Mouse (Mus musculus): ENCODE measurements around the gene Arf3. TPM values are rescaled to one million over a fixed set of nuclear protein-coding genes. Genes with fewer than 3 reads are reported as not detected.

The Arf3 gene
- 42.4 TPM for polyA plus RNA-seq (2014; fragmentation: Illumina TruSeq; extraction: RNeasy Lipid Tissue Mini Kit (QIAGEN cat#74804); ENCODE audit: low read depth, low replicate concordance)

DNA sequence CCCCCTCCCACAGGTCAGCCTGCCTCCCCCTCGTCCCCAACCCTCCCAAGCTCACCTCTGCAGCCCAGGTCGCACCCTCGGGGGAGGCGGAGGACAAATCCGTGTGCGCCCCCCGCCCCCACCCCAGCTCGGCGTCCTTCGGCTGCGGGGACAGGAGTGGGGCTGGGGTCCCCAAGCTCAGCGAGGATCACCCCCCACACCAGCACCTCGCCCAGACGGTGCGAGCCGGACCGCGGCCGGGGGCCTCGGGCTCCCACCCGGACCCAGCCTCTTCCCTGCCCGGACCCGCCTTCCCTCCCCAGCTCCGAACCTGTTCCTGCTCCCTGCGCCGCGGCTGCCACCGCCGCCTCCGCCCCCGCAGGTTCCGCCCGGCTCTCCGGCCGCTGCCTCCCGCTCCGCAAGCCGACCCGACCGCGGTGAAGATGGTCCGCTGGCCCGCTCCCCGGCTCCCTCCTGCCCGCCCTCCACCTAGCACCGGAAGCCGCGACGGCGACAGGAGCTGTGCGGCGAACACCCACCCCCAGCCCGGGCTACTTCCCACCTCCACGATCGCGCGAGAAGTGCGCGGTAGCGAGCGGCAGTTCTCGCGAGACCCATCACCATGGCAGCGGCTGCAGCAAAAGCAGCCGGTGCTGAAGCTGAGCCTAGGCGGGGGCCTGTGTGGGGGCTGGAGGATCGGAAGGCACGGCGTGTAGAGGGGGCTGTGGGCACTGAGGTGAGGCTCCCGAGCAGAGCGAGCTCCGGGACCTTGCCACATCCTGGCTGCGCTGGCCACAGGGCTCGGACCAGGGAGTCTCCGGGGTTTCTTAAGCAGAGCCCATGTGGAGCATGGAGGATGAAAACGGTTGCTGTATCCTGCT, at the start of gene Arf3:
TSS of gene Arf3 (minus strand) at position 545 of the 860 bp plus-strand sequence.

DNA sequence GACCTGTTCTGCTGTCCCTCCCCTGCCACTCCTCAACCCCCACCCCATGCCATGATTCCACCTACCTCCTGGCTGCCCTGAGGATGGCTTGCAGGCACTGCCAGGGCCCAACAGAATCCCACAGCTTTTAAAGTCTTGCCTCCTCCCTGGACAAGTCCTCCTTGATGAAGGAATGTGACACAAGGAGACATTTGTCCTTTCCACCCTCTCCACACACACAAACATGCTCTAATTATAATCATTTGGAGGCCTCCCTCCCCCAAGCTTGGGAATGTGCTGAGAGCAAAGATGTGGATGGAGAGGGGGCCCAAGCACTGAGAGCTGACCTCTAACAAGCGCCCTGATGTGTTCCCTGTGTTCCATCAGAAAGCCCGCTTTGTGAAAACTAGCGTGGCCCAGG, 46.4 kb upstream of the Arf3 start, which contains the start of gene Ddn:
TSS of gene Ddn (minus strand) at position 101 of the 400 bp plus-strand sequence.

DNA sequence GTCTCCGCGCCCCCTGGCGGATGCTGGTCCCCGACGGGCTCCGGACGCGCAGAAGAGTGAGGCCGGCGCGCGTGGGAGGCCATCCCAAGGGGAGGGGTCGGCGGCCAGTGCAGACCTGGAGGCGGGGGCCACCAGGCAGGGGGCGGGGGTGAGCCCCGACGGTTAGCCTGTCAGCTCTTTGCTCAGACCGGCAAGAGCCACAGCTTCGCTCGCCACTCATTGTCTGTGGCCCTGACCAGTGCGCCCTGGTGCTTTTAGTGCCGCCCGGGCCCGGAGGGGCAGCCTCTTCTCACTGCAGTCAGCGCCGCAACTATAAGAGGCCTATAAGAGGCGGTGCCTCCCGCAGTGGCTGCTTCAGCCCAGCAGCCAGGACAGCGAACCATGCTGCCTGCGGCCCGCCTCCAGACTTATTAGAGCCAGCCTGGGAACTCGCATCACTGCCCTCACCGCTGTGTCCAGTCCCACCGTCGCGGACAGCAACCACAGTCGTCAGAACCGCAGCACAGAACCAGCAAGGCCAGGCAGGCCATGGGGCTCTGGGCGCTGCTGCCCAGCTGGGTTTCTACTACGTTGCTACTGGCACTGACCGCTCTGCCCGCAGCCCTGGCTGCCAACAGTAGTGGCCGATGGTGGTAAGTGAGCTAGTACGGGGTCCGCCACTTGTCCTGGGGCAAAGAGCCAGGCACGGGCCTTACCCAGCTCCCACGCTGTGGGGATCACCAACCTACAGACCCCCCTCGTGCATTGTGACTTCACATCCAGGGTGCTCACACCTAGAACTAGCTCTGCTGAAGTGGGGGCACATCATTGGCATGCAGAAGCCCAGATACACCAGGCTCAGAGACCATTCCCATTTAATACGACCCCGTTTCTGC, 26.9 kb upstream of the Arf3 start, which contains the start of gene Wnt1:
TSS of gene Wnt1 (plus strand) at position 197 of the 875 bp plus-strand sequence.

DNA sequence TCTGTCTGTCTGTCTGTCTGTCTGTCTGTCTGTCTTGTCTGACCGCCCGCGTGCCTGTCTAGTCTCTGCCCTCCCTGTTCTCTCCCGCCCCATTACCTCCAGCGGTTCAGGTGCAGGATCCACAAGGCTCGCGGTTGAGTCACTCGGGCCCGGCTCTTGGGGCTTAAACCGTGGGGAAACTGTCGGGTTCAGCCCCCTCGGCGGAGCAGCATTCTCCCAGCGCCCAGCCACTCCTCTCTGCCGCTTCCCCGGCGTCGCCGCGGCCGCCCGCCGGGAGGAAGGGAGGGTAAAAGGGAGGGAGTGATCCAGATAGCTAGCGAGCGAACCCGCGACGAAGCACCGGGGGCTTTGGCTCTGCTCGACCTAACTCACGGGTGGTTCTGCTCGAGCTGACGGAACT, 14.7 kb upstream of the Arf3 start, which contains the start of gene Wnt10b:
TSS of gene Wnt10b (minus strand) at position 389 of the 400 bp plus-strand sequence.

DNA sequence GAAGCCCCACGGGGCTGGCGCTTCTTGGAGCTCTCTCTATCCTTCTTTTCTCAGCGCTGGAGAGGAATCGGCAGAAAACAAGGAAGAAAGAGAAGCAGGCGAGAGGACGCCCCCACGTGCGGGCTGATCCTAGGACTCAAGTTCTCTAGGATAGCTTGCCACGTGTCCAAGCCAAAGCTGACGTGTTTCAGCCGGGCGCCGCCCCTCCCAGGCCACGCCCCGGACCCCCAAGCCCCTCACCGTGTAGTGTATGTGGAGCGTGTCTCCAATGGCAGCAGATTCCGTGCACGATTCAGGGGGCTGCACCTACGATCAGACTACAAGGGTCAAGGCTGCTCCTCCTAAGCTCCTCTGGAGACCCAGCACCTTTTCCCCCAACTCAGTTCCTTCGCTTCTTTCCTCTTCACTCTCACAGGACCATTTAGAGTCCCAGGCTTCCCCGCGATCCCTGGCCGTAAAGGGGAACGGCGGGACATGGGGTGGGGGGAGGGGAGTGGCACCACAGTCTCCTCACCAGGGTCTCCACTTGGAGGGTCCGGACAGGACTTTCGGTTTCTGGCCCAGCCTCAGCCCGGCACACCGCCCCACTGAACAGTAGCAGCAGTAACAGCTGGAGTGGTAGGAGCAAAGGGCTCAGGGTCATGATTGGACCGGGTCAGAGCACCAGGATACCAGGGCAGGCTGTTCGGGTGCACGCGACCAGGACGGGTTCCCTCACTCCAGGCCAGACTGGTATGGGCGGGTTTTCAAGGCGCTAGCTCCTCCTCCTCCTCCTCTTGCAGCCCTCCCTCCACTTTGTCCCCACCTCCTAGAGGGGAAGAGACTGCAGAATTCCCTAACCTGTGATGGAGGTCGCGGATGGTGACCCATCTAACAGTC, 35.3 kb downstream of the Arf3 start, which contains the start of gene Fkbp11:
TSS of gene Fkbp11 (minus strand) at position 756 of the 879 bp plus-strand sequence.

DNA sequence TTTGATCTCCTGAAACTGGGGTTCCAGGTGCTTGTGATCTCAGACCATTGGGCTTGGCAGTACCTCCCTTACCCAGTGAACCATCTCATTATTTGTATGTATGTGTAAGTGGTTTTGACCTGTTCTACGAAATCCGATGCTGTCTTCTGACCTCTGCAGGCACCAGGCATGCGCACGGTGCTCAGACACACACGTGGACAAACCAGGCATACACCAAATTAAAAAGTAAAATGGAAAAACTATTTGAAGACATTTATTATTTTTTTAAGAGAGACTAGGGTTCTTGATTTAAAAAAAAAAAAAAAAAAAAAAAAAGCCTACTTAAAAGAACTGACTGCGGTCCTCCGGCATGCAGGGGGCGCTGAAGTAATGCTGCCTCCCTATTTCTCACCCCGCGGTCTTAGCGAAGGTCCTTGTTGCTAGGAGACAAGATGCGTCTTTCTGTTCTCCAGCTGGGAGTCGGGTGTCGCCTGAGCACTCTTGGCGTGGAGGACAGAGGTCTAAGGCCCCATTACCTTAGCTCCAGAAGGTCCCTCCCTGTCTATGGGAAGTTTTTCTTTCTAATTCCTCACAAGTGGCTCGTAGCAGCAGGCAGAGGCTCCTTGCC, 55.1 kb downstream of the Arf3 start, which contains the start of gene Ccdc65:
TSS of gene Ccdc65 (plus strand) at position 442 of the 607 bp plus-strand sequence.

Other genes starting within 250 kb of the Arf3 start
- 36.2 TPM for gene Kansl2, start 228.9 kb downstream of the Arf3 start, polyA plus RNA-seq (2014; fragmentation: Illumina TruSeq; extraction: RNeasy Lipid Tissue Mini Kit (QIAGEN cat#74804); ENCODE audit: low read depth, low replicate concordance)
- gene Ccnt1, start 192.3 kb downstream of the Arf3 start, polyA plus RNA-seq (2014; fragmentation: Illumina TruSeq; extraction: RNeasy Lipid Tissue Mini Kit (QIAGEN cat#74804); ENCODE audit: low read depth, low replicate concordance) = 66.8 TPM
- 2.1 TPM for gene 4930415O20Rik, start 192.2 kb downstream of the Arf3 start, polyA plus RNA-seq (2014; fragmentation: Illumina TruSeq; extraction: RNeasy Lipid Tissue Mini Kit (QIAGEN cat#74804); ENCODE audit: low read depth, low replicate concordance)
- gene Adcy6, start 153.1 kb downstream of the Arf3 start, polyA plus RNA-seq (2014; fragmentation: Illumina TruSeq; extraction: RNeasy Lipid Tissue Mini Kit (QIAGEN cat#74804); ENCODE audit: low read depth, low replicate concordance) = 16.8 TPM
- gene Cacnb3, start 132.4 kb downstream of the Arf3 start, polyA plus RNA-seq (2014; fragmentation: Illumina TruSeq; extraction: RNeasy Lipid Tissue Mini Kit (QIAGEN cat#74804); ENCODE audit: low read depth, low replicate concordance) = 0.63 TPM
- gene Ddx23, start 100.3 kb downstream of the Arf3 start, polyA plus RNA-seq (2014; fragmentation: Illumina TruSeq; extraction: RNeasy Lipid Tissue Mini Kit (QIAGEN cat#74804); ENCODE audit: low read depth, low replicate concordance) = 3.5 TPM
- gene Rnd1, start 85.8 kb downstream of the Arf3 start, polyA plus RNA-seq (2014; fragmentation: Illumina TruSeq; extraction: RNeasy Lipid Tissue Mini Kit (QIAGEN cat#74804); ENCODE audit: low read depth, low replicate concordance) = not detected
- gene Ccdc65, start 55.0 kb downstream of the Arf3 start, polyA plus RNA-seq (2014; fragmentation: Illumina TruSeq; extraction: RNeasy Lipid Tissue Mini Kit (QIAGEN cat#74804); ENCODE audit: low read depth, low replicate concordance) = 0.32 TPM
- gene Fkbp11, start 35.0 kb downstream of the Arf3 start, polyA plus RNA-seq (2014; fragmentation: Illumina TruSeq; extraction: RNeasy Lipid Tissue Mini Kit (QIAGEN cat#74804); ENCODE audit: low read depth, low replicate concordance) = not detected
- gene Wnt10b, start 14.9 kb upstream of the Arf3 start, polyA plus RNA-seq (2014; fragmentation: Illumina TruSeq; extraction: RNeasy Lipid Tissue Mini Kit (QIAGEN cat#74804); ENCODE audit: low read depth, low replicate concordance) = 0.57 TPM
- not detected for gene Wnt1, start 26.6 kb upstream of the Arf3 start, polyA plus RNA-seq (2014; fragmentation: Illumina TruSeq; extraction: RNeasy Lipid Tissue Mini Kit (QIAGEN cat#74804); ENCODE audit: low read depth, low replicate concordance)
- not detected for gene Ddn, start 46.3 kb upstream of the Arf3 start, polyA plus RNA-seq (2014; fragmentation: Illumina TruSeq; extraction: RNeasy Lipid Tissue Mini Kit (QIAGEN cat#74804); ENCODE audit: low read depth, low replicate concordance)
- 39.9 TPM for gene Prkag1, start 68.3 kb upstream of the Arf3 start, polyA plus RNA-seq (2014; fragmentation: Illumina TruSeq; extraction: RNeasy Lipid Tissue Mini Kit (QIAGEN cat#74804); ENCODE audit: low read depth, low replicate concordance)
- gene Kmt2d, start 108.0 kb upstream of the Arf3 start, polyA plus RNA-seq (2014; fragmentation: Illumina TruSeq; extraction: RNeasy Lipid Tissue Mini Kit (QIAGEN cat#74804); ENCODE audit: low read depth, low replicate concordance) = 2.9 TPM
- gene Rhebl1, start 131.3 kb upstream of the Arf3 start, polyA plus RNA-seq (2014; fragmentation: Illumina TruSeq; extraction: RNeasy Lipid Tissue Mini Kit (QIAGEN cat#74804); ENCODE audit: low read depth, low replicate concordance) = 3.2 TPM
- 0.19 TPM for gene Dhh, start 135.3 kb upstream of the Arf3 start, polyA plus RNA-seq (2014; fragmentation: Illumina TruSeq; extraction: RNeasy Lipid Tissue Mini Kit (QIAGEN cat#74804); ENCODE audit: low read depth, low replicate concordance)
- gene Lmbr1l, start 155.0 kb upstream of the Arf3 start, polyA plus RNA-seq (2014; fragmentation: Illumina TruSeq; extraction: RNeasy Lipid Tissue Mini Kit (QIAGEN cat#74804); ENCODE audit: low read depth, low replicate concordance) = 9.9 TPM
- 21.1 TPM for gene Tuba1b, start 171.4 kb upstream of the Arf3 start, polyA plus RNA-seq (2014; fragmentation: Illumina TruSeq; extraction: RNeasy Lipid Tissue Mini Kit (QIAGEN cat#74804); ENCODE audit: low read depth, low replicate concordance)
- not detected for gene Gm49450, start 190.3 kb upstream of the Arf3 start, polyA plus RNA-seq (2014; fragmentation: Illumina TruSeq; extraction: RNeasy Lipid Tissue Mini Kit (QIAGEN cat#74804); ENCODE audit: low read depth, low replicate concordance)
- 41.6 TPM for gene Tuba1a, start 190.5 kb upstream of the Arf3 start, polyA plus RNA-seq (2014; fragmentation: Illumina TruSeq; extraction: RNeasy Lipid Tissue Mini Kit (QIAGEN cat#74804); ENCODE audit: low read depth, low replicate concordance)

Data from sigmoid colon, adult 10 weeks (tissue).